Mouse (Mus musculus): ENCODE data around the gene Gm10801.
"Not testable (repeated sequence)": the region's sequence is repeated elsewhere in the genome, so short reads cannot be mapped to it uniquely, and the experiment has no call there.

Gm10801 gene

DNA sequence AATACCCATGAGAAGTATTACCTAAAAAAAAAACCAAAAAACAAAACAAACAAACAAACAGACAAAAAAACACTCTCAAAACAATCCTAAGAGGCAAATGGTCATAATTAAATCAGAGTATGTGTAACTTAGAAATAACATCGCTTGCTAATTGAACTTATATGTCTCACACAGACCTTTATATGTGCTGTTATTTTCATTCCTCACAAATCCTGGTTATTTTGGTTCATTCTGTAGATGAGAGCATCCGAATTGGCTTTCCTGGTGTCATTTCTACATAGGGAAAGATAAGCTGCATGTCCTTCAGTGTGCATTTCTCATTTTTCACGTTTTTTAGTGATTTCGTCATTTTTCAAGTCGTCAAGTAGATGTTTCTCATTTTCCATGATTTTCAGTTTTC is at the start of gene Gm10801:
TSS of gene Gm10801 (plus strand) at position 301 of the 400 bp plus-strand sequence.
- DNase-seq (ENCODE audit: low read depth, low spot score) = not testable (repeated sequence)

DNA sequence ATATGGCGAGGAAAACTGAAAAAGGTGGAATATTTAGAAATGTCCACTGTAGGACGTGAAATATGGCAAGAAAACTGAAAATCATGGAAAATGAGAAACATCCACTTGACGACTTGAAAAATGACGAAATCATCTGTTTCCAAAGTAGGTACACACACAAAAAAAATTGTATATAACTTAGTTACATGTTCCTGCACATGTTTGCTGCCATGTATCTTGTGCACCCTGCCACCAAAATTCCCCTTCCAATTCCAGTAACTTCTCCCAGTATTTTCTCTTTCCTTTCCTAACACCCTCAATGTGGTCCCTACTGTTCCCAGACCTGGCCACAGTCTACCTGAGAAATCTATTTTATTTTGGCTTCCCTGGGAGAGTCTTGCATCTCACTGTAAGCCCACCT is 5.2 kb downstream of the Gm10801 start, which contains the start of gene Gm10800:
TSS of gene Gm10800 (minus strand) at position 101 of the 400 bp plus-strand sequence.
- not testable (repeated sequence) for DNase-seq (ENCODE audit: low read depth, low spot score)

DNA sequence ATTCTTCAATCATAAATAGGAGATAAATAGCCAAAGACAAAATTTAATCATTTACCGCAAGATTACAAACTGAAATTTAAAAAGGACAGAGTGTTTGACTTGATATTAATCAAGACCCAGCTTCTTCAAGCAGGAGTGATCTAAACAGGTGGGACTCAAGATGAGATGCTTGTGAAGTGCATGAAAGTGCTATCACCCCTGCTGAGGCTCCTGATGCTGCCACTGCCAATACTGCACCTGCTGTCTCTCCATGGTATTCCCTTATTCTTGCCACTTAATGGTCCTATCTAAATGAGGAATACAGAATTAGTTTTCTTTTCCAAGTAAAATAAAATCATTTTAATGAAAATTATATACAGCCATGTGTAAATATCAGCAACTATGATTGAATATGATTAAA is 35.5 kb downstream of the Gm10801 start:
- no peak for DNase-seq (ENCODE audit: low read depth, low spot score)
